Mouse (Mus musculus) liver, adult 2 months (tissue): ENCODE data around the gene Rhobtb1. TPM values are rescaled to one million over a fixed set of nuclear protein-coding genes. Genes with fewer than 3 reads are reported as not detected.
A peak's percentile ranks its signal among the peaks of the same experiment; 100 is the strongest.

ENCODE experiments used
- DNase-seq: peaks from one replicate; pipeline ENCODE4 v3.0.0-alpha.2; 2011; ENCODE audit warnings: low read depth, low spot score; ENCODE audit errors: extremely low read depth
- H3K27ac ChIP-seq: fragments of 200-500 bp; replicated peaks from 2 replicates; pipeline ENCODE4 v1.5.1; 2012; ENCODE audit warnings: low read depth, mild to moderate bottlenecking, control low read depth, inconsistent platforms, low read length; ENCODE audit not compliant: insufficient read depth
- H3K27me3 ChIP-seq: fragments of 200-500 bp; 2 replicates; pipeline ENCODE4 v1.6.1; 2012; ENCODE audit warnings: mild to moderate bottlenecking, moderate library complexity, low read length, inconsistent platforms; ENCODE audit not compliant: control insufficient read depth, insufficient read depth
- H3K36me3 ChIP-seq: fragments of 200-500 bp; 2 replicates; pipeline ENCODE4 v1.6.1; 2012; ENCODE audit warnings: low read length, inconsistent platforms; ENCODE audit not compliant: control insufficient read depth, insufficient read depth
- H3K4me1 ChIP-seq: fragments of 200-500 bp; 2 replicates; pipeline ENCODE4 v1.6.1; 2011; ENCODE audit warnings: low read length; ENCODE audit not compliant: control insufficient read depth, insufficient read depth
- H3K4me3 ChIP-seq: fragments of 200-500 bp; 2 replicates; pipeline ENCODE4 v1.5.1; 2011; ENCODE audit warnings: low read depth, mild to moderate bottlenecking, control low read depth, low read length, moderate library complexity; ENCODE audit not compliant: insufficient read depth
- H3K79me2 ChIP-seq: fragments of 200-500 bp; 2 replicates; pipeline ENCODE4 v1.6.1; 2012; ENCODE audit warnings: inconsistent platforms, mild to moderate bottlenecking, low read length, moderate library complexity; ENCODE audit not compliant: control insufficient read depth, insufficient read depth
- H3K9ac ChIP-seq: fragments of 200-500 bp; 2 replicates; pipeline ENCODE4 v1.6.1; 2012; ENCODE audit warnings: low read depth, mild to moderate bottlenecking, control low read depth, inconsistent platforms, low read length
- CTCF ChIP-seq: fragments of 200-500 bp; IDR thresholded peaks from 2 replicates; pipeline ENCODE4 v1.5.1; 2011; ENCODE audit warnings: low read depth, low read length, control low read depth
- POLR2A ChIP-seq: fragments of 200-500 bp; IDR thresholded peaks from 2 replicates; pipeline ENCODE4 v1.6.1; 2011; ENCODE audit warnings: low read length, control low read depth; ENCODE audit not compliant: insufficient read depth; ENCODE audit errors: extremely low read depth
- WGBS: fragments of 180-500 bp; shearing (Covaris S2); methylation state at CpG from one replicate; pipeline ENCODE4 v1.1.7; 2018; 5-methylcytosine and 5-hydroxymethylcytosine counted together
- polyA plus RNA-seq: library from polyadenylated mRNA; depleted of rRNA; stranded (reverse); fragments of >200 nt; gene quantifications from 2 replicates; pipeline ENCODE4 v1.2.3, GENCODE M21; 2012
- total RNA-seq: library from RNA; depleted of rRNA; stranded (reverse); fragments of >200 nt; gene quantifications from 2 replicates; pipeline ENCODE4 v1.2.3, GENCODE M21; 2014

The Rhobtb1 gene
- total and polyA plus RNA-seq, 2 experiments = 14.3 to 47.9 TPM

GRCm38 (mm10) chr10:69207981-69208630 is 56.9 kb downstream of the Rhobtb1 start:
- no peak for TF ChIP-seq POLR2A
- no peak for TF ChIP-seq CTCF
- Histone ChIP-seq H3K4me1 (peaks cover 21% of the 10 kb centered on the region), H3K4me3 (no peak overlapping the region), H3K36me3 (no peaks in the 10 kb centered on the region), H3K27me3 (no peaks in the 10 kb centered on the region), H3K79me2 (peaks cover 11% of the 10 kb centered on the region; the same call in 1 of the 2 replicates), H3K27ac (no peak overlapping the region; the same call in 1 of the 2 replicates), H3K9ac (no peak overlapping the region)
- no peak for DNase-seq
- 90% methylated on average over 15 of the region's 15 CpGs for WGBS

GRCm38 (mm10) chr10:69208705-69209104 is 57.5 kb downstream of the Rhobtb1 start:
- H3K9ac ChIP-seq = no peak overlapping the region
- 96% methylated on average over 3 of the region's 3 CpGs for WGBS
- H3K4me3 ChIP-seq = no peak overlapping the region
- H3K36me3 ChIP-seq = no peaks in the 10 kb centered on the region
- DNase-seq = no peak
- H3K27me3 ChIP-seq = no peaks in the 10 kb centered on the region
- no peak overlapping the region for H3K27ac ChIP-seq
- peaks cover 17% of the 10 kb centered on the region; the same call in 1 of the 2 replicates for H3K79me2 ChIP-seq
- peaks cover 21% of the 10 kb centered on the region for H3K4me1 ChIP-seq
- TF ChIP-seq POLR2A = no peak
- TF ChIP-seq CTCF = peak; percentile 53

- peaks cover 19% of the 10 kb centered on the region for H3K4me1 ChIP-seq
- TF ChIP-seq CTCF (no peak), POLR2A (no peak)
- H3K79me2 ChIP-seq = peaks cover 19% of the 10 kb centered on the region; the same call in 1 of the 2 replicates
- DNase-seq = no peak
- no peak overlapping the region for H3K27ac ChIP-seq
- H3K36me3 ChIP-seq = no peaks in the 10 kb centered on the region
- WGBS = 97% methylated on average over 10 of the region's 10 CpGs
- H3K27me3 ChIP-seq = no peaks in the 10 kb centered on the region
- H3K4me3 ChIP-seq = no peak overlapping the region
- H3K9ac ChIP-seq = no peak overlapping the region
Observed at GRCm38 (mm10) chr10:69210006-69210405, 58.8 kb downstream of the Rhobtb1 start.

GRCm38 (mm10) chr10:69210659-69211058 is 59.4 kb downstream of the Rhobtb1 start:
- peaks cover 4% of the 10 kb centered on the region; the same call in 1 of the 2 replicates for H3K36me3 ChIP-seq
- no peak for DNase-seq
- no peak overlapping the region for H3K27ac ChIP-seq
- no peaks in the 10 kb centered on the region for H3K27me3 ChIP-seq
- peaks cover 19% of the 10 kb centered on the region; the same call in 1 of the 2 replicates for H3K79me2 ChIP-seq
- peaks cover 14% of the 10 kb centered on the region for H3K4me1 ChIP-seq
- no peak overlapping the region for H3K4me3 ChIP-seq
- H3K9ac ChIP-seq = no peak overlapping the region
- WGBS = 50% methylated on average over 5 of the region's 5 CpGs
- TF ChIP-seq POLR2A (no peak), CTCF (no peak)

GRCm38 (mm10) chr10:69211560-69211959 is 60.3 kb downstream of the Rhobtb1 start:
- DNase-seq = peak; percentile 93
- WGBS = 2% methylated on average over 8 of the region's 8 CpGs
- H3K27ac ChIP-seq = peak overlapping the region; percentile 69
- peaks cover 11% of the 10 kb centered on the region; the same call in 1 of the 2 replicates for H3K36me3 ChIP-seq
- peak overlapping the region; percentile 97 for H3K9ac ChIP-seq
- H3K4me3 ChIP-seq = peak overlapping the region; percentile 88
- H3K4me1 ChIP-seq = peaks cover 15% of the 10 kb centered on the region
- H3K27me3 ChIP-seq = no peaks in the 10 kb centered on the region
- TF ChIP-seq POLR2A = no peak
- no peak for TF ChIP-seq CTCF
- peaks cover 19% of the 10 kb centered on the region; the same call in 1 of the 2 replicates for H3K79me2 ChIP-seq

GRCm38 (mm10) chr10:69211976-69212375 is 60.7 kb downstream of the Rhobtb1 start:
- DNase-seq = peak; percentile 69
- H3K27me3 ChIP-seq = no peaks in the 10 kb centered on the region
- peak overlapping the region; percentile 69 for H3K27ac ChIP-seq
- H3K9ac ChIP-seq = peak overlapping the region; percentile 97
- WGBS = under 1% methylated on average over 14 of the region's 14 CpGs
- peak overlapping the region; percentile 88 for H3K4me3 ChIP-seq
- H3K79me2 ChIP-seq = peaks cover 19% of the 10 kb centered on the region; the same call in 1 of the 2 replicates
- peaks cover 15% of the 10 kb centered on the region for H3K4me1 ChIP-seq
- TF ChIP-seq CTCF (no peak), POLR2A (no peak)
- peaks cover 12% of the 10 kb centered on the region; the same call in 1 of the 2 replicates for H3K36me3 ChIP-seq
